Mouse (Mus musculus) cortical plate, adult 2 months (tissue): ENCODE measurements around the gene Ppil6.

Source experiments
- CTCF ChIP-seq: fragments of 200-500 bp; IDR thresholded peaks from 2 replicates; pipeline ENCODE4 v1.5.1; 2011; ENCODE audit warnings: mild to moderate bottlenecking, control low read depth, low read length; ENCODE audit not compliant: insufficient read depth; ENCODE audit errors: extremely low read depth
- POLR2A ChIP-seq: fragments of 200-500 bp; IDR thresholded peaks from 2 replicates; pipeline ENCODE4 v1.6.1; 2011; ENCODE audit warnings: mild to moderate bottlenecking, low read length, control low read depth; ENCODE audit not compliant: insufficient read depth; ENCODE audit errors: extremely low read depth

DNA sequence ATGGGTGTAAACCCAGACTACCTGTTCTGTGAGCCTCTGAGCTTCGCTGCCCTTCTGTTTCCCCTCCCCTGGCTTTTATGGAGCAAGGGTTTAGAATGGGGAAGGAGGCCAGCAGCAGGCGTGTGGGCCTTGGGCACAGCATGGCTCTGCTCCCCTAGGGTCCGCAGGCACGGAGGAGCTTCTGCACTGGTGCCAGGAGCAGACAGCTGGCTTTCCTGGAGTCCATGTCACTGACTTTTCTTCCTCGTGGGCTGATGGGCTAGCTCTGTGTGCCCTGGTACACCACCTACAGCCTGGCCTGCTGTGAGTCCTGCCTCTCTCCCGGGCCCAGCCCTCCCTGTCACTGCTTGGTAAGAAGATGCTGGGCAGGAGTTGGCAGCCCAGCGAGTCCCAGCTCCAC is 7.8 kb upstream of the Ppil6 start:
- TF ChIP-seq POLR2A (no peak), CTCF (no peak)
